Mouse (Mus musculus) midbrain, postnatal 0 days (tissue): ENCODE data around the gene Gm3264. TPM values are rescaled to one million over a fixed set of nuclear protein-coding genes. Genes with fewer than 3 reads are reported as not detected.
"Not testable (repeated sequence)": the region's sequence is repeated elsewhere in the genome, so short reads cannot be mapped to it uniquely, and the experiment has no call there.

Source experiments
- ATAC-seq: fragments of 200-750 bp; cut with Nextera tagmentation; 2 replicates; pipeline ENCODE4 v1.8.0; 2017; ENCODE audit warnings: moderate number of reproducible peaks, mild to moderate bottlenecking, moderate TSS enrichment, moderate library complexity; ENCODE audit not compliant: low FRiP score
- DNase-seq: peaks from one replicate; pipeline ENCODE4 v3.0.0-alpha.2; 2015; ENCODE audit warnings: low spot score
- H3K27ac ChIP-seq: fragments of 300-500 bp; sonication (generic); 2 replicates; pipeline ENCODE4 v1.5.1; 2014; ENCODE audit warnings: low read depth, mild to moderate bottlenecking, low read length, mixed read lengths
- H3K27me3 ChIP-seq: fragments of 300-500 bp; sonication (generic); 2 replicates; pipeline ENCODE4 v1.6.1; 2014; ENCODE audit warnings: low read length, control low read depth, mixed read lengths; ENCODE audit not compliant: insufficient read depth
- H3K36me3 ChIP-seq: fragments of 300-500 bp; sonication (generic); 2 replicates; pipeline ENCODE4 v1.6.1; 2014; ENCODE audit warnings: low read length, control low read depth, mixed read lengths; ENCODE audit not compliant: insufficient read depth
- H3K4me1 ChIP-seq: fragments of 300-500 bp; sonication (generic); 2 replicates; pipeline ENCODE4 v1.6.1; 2014; ENCODE audit warnings: mild to moderate bottlenecking, control low read depth, antibody characterized with exemption, low read length, mixed read lengths; ENCODE audit not compliant: insufficient read depth
- H3K4me2 ChIP-seq: fragments of 300-500 bp; sonication (generic); 2 replicates; pipeline ENCODE4 v1.6.1; 2014; ENCODE audit warnings: low read depth, mild to moderate bottlenecking, low read length, mixed read lengths; ENCODE audit not compliant: poor library complexity, severe bottlenecking
- H3K4me3 ChIP-seq: fragments of 300-500 bp; sonication (generic); 2 replicates; pipeline ENCODE4 v1.5.1; 2014; ENCODE audit warnings: low read depth, mild to moderate bottlenecking, low read length, moderate library complexity
- H3K9ac ChIP-seq: fragments of 300-500 bp; sonication (generic); replicated peaks from 2 replicates; pipeline ENCODE4 v1.6.1; 2014; ENCODE audit warnings: mild to moderate bottlenecking, low read length, moderate library complexity, mixed read lengths; ENCODE audit not compliant: poor library complexity, severe bottlenecking
- H3K9me3 ChIP-seq: fragments of 300-500 bp; sonication (generic); 2 replicates; pipeline ENCODE4 v1.6.1; 2016; ENCODE audit warnings: low read length, control low read depth
- WGBS: fragments of 180-500 bp; shearing (Covaris S2); extraction: QIAGEN DNeasy Blood & Tissue Kit; methylation state at CpG from one replicate; pipeline ENCODE4 v1.1.7; 2014; 5-methylcytosine and 5-hydroxymethylcytosine counted together
- polyA plus RNA-seq: library from polyadenylated mRNA; unstranded; fragments of >200 nt; fragmentation: Nextera tagmentation; extraction: Ambion mirVana; gene quantifications from 2 replicates; pipeline ENCODE4 v1.2.1, GENCODE M21; 2015
- total RNA-seq: library from RNA; depleted of rRNA; stranded (reverse); fragments of >200 nt; gene quantifications from 2 replicates; pipeline ENCODE4 v1.2.3, GENCODE M21; 2014; rRNA removed

The Gm3264 gene
- total RNA-seq (not detected in 2 replicates), polyA plus RNA-seq (3.2 and 4.1 TPM in 2 replicates)

DNA sequence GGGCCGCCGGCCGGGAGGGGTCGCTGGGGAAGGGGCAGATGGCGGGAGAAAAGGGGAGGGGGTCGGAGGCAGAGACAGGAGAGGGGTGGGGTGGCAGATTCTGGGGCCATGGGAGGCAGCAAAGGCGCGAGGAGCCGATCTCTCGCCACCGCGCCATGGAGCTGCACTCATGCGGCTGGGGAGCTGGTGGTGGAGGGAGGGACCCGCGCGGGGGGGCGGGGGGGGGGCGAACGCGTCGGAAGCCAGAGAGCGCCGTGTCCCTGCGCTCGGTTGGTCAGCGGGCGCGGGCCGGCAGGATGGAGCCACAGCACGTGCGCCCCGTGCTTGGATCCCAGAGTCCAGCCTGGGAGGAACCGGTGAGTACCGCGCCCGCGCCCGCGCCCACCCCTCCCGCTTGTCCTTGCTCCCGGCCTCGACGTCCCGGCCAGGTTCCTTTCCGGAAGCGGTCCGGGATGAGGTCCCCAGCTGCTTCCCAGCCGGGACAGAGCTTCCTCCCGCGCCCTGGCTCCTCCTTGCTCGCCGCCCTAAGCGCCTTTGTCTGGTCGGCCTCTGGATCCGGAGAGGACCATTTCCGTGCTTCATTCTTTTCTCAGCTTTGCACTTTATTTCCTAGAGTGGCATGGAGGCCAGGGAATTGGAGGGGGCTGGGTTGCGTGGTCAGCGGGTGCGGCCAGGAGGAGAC, at the start of gene Gm3264:
Gene Gm3264 (plus strand): TSS at position 278 of the 682 bp plus-strand sequence.
- H3K4me1 ChIP-seq, H3K36me3 ChIP-seq, H3K27me3 ChIP-seq, H3K9me3 ChIP-seq, H3K27ac ChIP-seq, ATAC-seq, DNase-seq: not testable (repeated sequence)
- Histone ChIP-seq H3K4me2 (peak within 1 kb of the TSS; percentile 35), H3K9ac (peak within 1 kb of the TSS; percentile 48; the same call in 1 of the 2 replicates), H3K4me3 (peak within 1 kb of the TSS; percentile 38)
- 10% methylated on average over 30 of the region's 59 CpGs for WGBS

DNA sequence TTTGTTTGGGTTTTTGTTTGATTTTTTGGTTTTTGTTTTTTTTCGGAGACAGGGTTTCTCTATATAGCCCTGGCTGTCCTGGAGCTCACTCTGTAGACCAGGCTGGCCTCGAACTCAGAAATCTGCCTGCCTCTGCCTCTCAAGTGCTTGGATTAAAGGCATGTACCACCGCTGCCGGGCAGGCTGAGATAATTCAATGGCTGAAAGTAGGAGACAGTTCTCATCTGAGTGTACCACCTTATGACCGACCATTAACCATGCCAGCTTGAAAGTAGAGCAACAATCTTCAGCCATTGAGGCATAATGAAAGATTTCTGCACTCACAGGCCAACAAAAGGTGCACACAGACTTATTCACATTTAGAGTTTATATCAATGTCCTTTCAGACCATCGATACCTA, 49.0 kb upstream of the Gm3264 start:
- H3K27ac ChIP-seq, H3K4me2 ChIP-seq, H3K27me3 ChIP-seq, DNase-seq, H3K9ac ChIP-seq, H3K36me3 ChIP-seq, H3K4me1 ChIP-seq, H3K9me3 ChIP-seq, H3K4me3 ChIP-seq, ATAC-seq: not testable (repeated sequence)
- 87% methylated on average over 6 of the region's 6 CpGs for WGBS

DNA sequence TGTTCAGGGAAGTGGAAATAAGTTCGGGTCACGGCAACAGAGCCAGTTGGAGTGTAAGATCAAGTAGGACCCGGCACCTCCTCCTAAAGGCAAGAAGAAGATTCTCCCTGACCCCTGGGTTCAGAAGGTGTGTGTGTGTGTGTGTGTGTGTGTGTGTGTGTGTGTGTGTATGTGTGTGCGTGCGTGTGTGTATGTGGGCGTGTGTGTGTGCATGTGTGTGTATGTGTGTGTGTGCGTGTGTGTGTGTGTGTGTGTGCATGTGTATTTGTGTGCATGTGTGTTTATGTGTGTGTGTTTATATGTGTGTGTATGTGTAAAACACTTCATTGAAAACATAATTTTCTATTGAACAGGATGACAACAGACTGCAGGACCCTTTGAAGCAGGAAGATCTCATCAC, 33.4 kb upstream of the Gm3264 start:
- WGBS: 93% methylated on average over 4 of the region's 7 CpGs

DNA sequence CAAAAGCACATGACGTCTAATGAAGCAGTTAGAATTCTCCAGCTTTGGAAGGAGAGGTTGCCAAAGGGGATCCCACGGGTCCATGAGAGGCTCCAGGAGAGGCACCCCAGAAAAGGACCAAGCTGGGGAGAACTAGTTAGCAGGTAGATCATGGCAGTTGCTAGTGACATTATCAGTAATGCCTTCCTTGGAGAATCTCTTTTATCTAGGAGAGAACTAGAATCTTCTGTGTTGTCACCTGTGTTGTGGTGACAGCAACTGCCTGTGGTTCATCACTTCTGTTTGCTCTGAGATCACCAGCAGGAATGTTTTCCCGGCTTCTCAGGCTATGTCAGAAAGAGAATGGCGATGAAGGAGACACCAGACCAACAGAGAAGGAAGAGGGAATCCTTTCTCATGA, 17.6 kb upstream of the Gm3264 start, which contains the start of gene Gm3269:
Gene Gm3269 (plus strand): TSS at position 301 of the 400 bp plus-strand sequence.
- not testable (repeated sequence) for H3K4me3 ChIP-seq, H3K27ac ChIP-seq, H3K9ac ChIP-seq, H3K36me3 ChIP-seq, ATAC-seq, H3K4me1 ChIP-seq, DNase-seq, H3K27me3 ChIP-seq, H3K9me3 ChIP-seq, H3K4me2 ChIP-seq
- WGBS: no CpG with 5 or more reads among the region's 4 CpGs

More for the DNA sequence above, 33.4 kb upstream of the Gm3264 start:
- H3K9ac ChIP-seq, ATAC-seq, H3K9me3 ChIP-seq, H3K4me1 ChIP-seq, H3K36me3 ChIP-seq, H3K4me2 ChIP-seq, H3K4me3 ChIP-seq, H3K27me3 ChIP-seq, H3K27ac ChIP-seq, DNase-seq: not testable (repeated sequence)

DNA sequence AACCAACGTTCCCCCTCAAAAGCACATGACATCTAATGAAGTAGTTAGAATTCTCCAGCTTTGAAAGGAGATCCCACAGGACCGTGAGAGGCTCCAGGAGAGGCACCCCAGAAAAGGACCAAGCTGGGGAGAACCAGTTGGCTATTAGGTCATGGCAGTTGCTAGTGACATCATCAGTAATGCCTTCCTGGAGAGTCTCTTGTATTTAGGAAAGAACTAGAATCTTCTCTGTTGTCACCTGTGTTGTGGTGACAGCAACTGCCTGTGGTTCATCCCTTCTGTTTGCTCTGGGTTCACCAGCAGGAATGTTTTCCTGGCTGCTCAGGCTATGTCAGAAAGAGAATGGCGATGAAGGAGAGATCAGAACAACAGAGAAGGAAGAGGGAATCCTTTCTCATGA, 36.7 kb downstream of the Gm3264 start, which contains the start of gene Gm3278:
Gene Gm3278 (plus strand): TSS at position 301 of the 400 bp plus-strand sequence.
- not testable (repeated sequence) for H3K4me1 ChIP-seq, H3K9ac ChIP-seq, H3K4me3 ChIP-seq, ATAC-seq, H3K36me3 ChIP-seq, H3K9me3 ChIP-seq, DNase-seq, H3K27me3 ChIP-seq, H3K4me2 ChIP-seq, H3K27ac ChIP-seq
- no CpG with 5 or more reads among the region's 3 CpGs for WGBS

Other genes starting within 250 kb of the Gm3264 start
- gene Gm8159, start 223.2 kb upstream of the Gm3264 start, total RNA-seq: 0.76 TPM in 1 of 2 replicates, not detected in the other
- gene Gm8159, start 223.2 kb upstream of the Gm3264 start, polyA plus RNA-seq: not detected in 2 replicates
- gene Gm3239, start 191.4 kb upstream of the Gm3264 start, total RNA-seq: 0.38 and 0.66 TPM in 2 replicates
- gene Gm3239, start 191.4 kb upstream of the Gm3264 start, polyA plus RNA-seq: 1.4 and 1.9 TPM in 2 replicates
- not detected in 2 replicates for gene Gm7876, start 146.3 kb upstream of the Gm3264 start, total RNA-seq
- not detected in 2 replicates for gene Gm7876, start 146.3 kb upstream of the Gm3264 start, polyA plus RNA-seq
- 1.8 and 2.3 TPM in 2 replicates for gene Gm3252, start 128.8 kb upstream of the Gm3264 start, total RNA-seq
- gene Gm3252, start 128.8 kb upstream of the Gm3264 start, polyA plus RNA-seq: 4.1 and 4.9 TPM in 2 replicates
- not detected in 2 replicates for gene Gm9602, start 79.2 kb upstream of the Gm3264 start, total RNA-seq
- gene Gm9602, start 79.2 kb upstream of the Gm3264 start, polyA plus RNA-seq: not detected in 2 replicates
- gene Gm3269, start 17.5 kb upstream of the Gm3264 start, total RNA-seq: not detected in 2 replicates
- not detected in 2 replicates for gene Gm3269, start 17.5 kb upstream of the Gm3264 start, polyA plus RNA-seq
- 0.24 TPM in 1 of 2 replicates, not detected in the other for gene Gm3278, start 36.8 kb downstream of the Gm3264 start, total RNA-seq
- 0.30 TPM in 1 of 2 replicates, not detected in the other for gene Gm3278, start 36.8 kb downstream of the Gm3264 start, polyA plus RNA-seq
- gene Gm8297, start 128.4 kb downstream of the Gm3264 start, total RNA-seq: 0.76 TPM in 1 of 2 replicates, not detected in the other
- not detected in 2 replicates for gene Gm8297, start 128.4 kb downstream of the Gm3264 start, polyA plus RNA-seq
- 2.3 TPM in 1 of 2 replicates, not detected in the other for gene Gm3298, start 160.3 kb downstream of the Gm3264 start, total RNA-seq
- gene Gm3298, start 160.3 kb downstream of the Gm3264 start, polyA plus RNA-seq: 0.35 TPM in 1 of 2 replicates, not detected in the other
- not detected in 2 replicates for gene 4930555G01Rik, start 195.1 kb downstream of the Gm3264 start, total RNA-seq
- gene 4930555G01Rik, start 195.1 kb downstream of the Gm3264 start, polyA plus RNA-seq: not detected in 2 replicates
- 17.1 and 20.9 TPM in 2 replicates for gene Gm8281, start 215.5 kb downstream of the Gm3264 start, total RNA-seq
- gene Gm8281, start 215.5 kb downstream of the Gm3264 start, polyA plus RNA-seq: 11.3 and 13.6 TPM in 2 replicates